Mouse (Mus musculus): ENCODE results near the gene Ubap1.

DNA sequence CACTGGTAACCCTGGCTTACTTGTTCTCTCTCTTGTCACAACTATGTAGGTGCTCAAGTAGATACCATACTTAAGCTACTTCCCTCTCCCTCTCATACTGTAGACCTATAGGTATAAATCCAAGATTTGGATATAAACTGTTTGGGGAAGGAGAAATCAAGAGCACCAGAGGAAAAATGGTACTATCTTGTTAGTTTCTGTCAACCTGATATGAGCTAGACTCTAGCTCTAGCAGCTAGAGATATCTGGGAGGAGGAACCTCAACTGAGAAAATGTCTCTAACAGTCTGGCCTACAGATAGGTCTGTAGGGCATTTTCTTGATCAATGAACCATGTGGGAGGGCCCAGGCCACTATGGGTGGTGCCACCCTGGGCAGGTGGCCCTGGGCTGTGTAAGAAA is 52.4 kb downstream of the Ubap1 start:
- no peak for TF ChIP-seq CTCF (IDR thresholded peaks at IDR 0.05; ENCODE audit: insufficient read depth, low read length)
- no peak for TF ChIP-seq POLR2A (IDR thresholded peaks at IDR 0.05; ENCODE audit: borderline replicate concordance, extremely low read depth, low read depth, low read length)
